Mouse (Mus musculus) lung, embryonic 14.5 days (tissue): ENCODE measurements at regions not wholly inside any gene's neighbourhood (a gene's known extent, or its start where the extent isn't known, plus 50 kb on each side); places are given as distances from the start of the nearest gene placed in this dataset.
A peak's percentile ranks its signal among the peaks of the same experiment; 100 is the strongest.

Experiments used
- ATAC-seq: fragments of 200-750 bp; cut with Nextera tagmentation; 2 replicates; pipeline ENCODE4 v1.8.0; 2017; ENCODE audit warnings: mild to moderate bottlenecking, moderate TSS enrichment, moderate library complexity; ENCODE audit not compliant: insufficient read depth
- DNase-seq: peaks from one replicate; pipeline ENCODE4 v3.0.0-alpha.2; 2015
- H3K27ac ChIP-seq: fragments of 300-500 bp; sonication (generic); 2 replicates; pipeline ENCODE4 v1.5.1; 2014; ENCODE audit warnings: low read depth, mild to moderate bottlenecking, moderate library complexity
- H3K27me3 ChIP-seq: fragments of 300-500 bp; sonication (generic); 2 replicates; pipeline ENCODE4 v1.6.1; 2014; ENCODE audit warnings: low read length, control low read depth; ENCODE audit not compliant: insufficient read depth
- H3K36me3 ChIP-seq: fragments of 300-500 bp; sonication (generic); 2 replicates; pipeline ENCODE4 v1.6.1; 2014; ENCODE audit warnings: control low read depth; ENCODE audit not compliant: insufficient read depth
- H3K4me1 ChIP-seq: fragments of 300-500 bp; sonication (generic); 2 replicates; pipeline ENCODE4 v1.6.1; 2014; ENCODE audit warnings: antibody characterized with exemption, control low read depth; ENCODE audit not compliant: insufficient read depth
- H3K4me2 ChIP-seq: fragments of 300-500 bp; sonication (generic); 2 replicates; pipeline ENCODE4 v1.6.1; 2014; ENCODE audit warnings: mild to moderate bottlenecking
- H3K4me3 ChIP-seq: fragments of 300-500 bp; sonication (generic); 2 replicates; pipeline ENCODE4 v1.5.1; 2014; ENCODE audit warnings: low read depth, low read length
- H3K9ac ChIP-seq: fragments of 300-500 bp; sonication (generic); 2 replicates; pipeline ENCODE4 v1.6.1; 2014
- H3K9me3 ChIP-seq: fragments of 300-500 bp; sonication (generic); 2 replicates; pipeline ENCODE4 v1.6.1; 2016; ENCODE audit warnings: low read depth, low read length, control low read depth
- CTCF ChIP-seq: IDR thresholded peaks from 2 replicates; pipeline ENCODE4 v1.5.1; 2016; ENCODE audit warnings: antibody characterized with exemption, low read depth
- WGBS: fragments of 180-500 bp; shearing (Covaris S2); extraction: QIAGEN DNeasy Blood & Tissue Kit; methylation state at CpG from one replicate; pipeline ENCODE4 v1.1.7; 2014; 5-methylcytosine and 5-hydroxymethylcytosine counted together

DNA sequence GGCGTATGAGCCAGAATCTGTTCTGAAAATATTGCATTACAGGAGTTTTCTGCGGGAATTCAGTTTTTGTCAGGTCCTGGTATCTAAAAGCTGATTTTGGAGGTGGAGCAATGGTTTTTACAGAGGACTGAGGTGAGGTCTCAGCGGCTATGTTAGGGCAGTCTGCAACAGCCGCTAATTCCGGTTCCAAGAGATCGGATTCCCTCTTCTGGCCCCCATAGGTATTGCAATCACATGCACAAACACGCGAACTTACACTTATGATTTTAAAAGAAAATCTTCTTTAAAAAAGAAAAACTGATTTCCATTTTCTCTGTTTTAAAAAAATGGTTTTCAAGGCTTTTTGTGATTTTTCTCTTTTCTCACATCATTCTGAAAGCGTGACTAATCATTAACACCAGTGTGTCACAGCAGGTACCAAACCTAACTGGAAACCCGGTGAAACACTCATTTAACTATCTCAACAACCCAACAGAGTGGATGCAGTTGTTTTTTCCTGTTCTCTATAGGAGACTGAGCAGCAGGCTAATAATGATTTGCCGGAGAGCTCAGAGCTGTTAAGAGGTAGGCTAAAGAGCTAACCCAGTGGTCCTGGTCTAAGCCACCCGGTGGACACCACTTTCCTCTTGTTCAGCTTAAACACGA, 149.4 kb upstream of the Mylip start:
- no peaks in the 10 kb centered on the region for H3K4me1 ChIP-seq
- no peaks in the 10 kb centered on the region for H3K27me3 ChIP-seq
- no peak overlapping the region for H3K4me2 ChIP-seq
- 83% methylated on average over 13 of the region's 13 CpGs for WGBS
- no peak for ATAC-seq
- no peak overlapping the region for H3K9ac ChIP-seq
- DNase-seq: peak; percentile 7
- H3K9me3 ChIP-seq: no peaks in the 10 kb centered on the region
- no peaks in the 10 kb centered on the region for H3K36me3 ChIP-seq
- TF ChIP-seq CTCF: peak; percentile 21; the same call in 1 of the 2 replicates
- no peak overlapping the region for H3K4me3 ChIP-seq
- H3K27ac ChIP-seq: no peak overlapping the region

DNA sequence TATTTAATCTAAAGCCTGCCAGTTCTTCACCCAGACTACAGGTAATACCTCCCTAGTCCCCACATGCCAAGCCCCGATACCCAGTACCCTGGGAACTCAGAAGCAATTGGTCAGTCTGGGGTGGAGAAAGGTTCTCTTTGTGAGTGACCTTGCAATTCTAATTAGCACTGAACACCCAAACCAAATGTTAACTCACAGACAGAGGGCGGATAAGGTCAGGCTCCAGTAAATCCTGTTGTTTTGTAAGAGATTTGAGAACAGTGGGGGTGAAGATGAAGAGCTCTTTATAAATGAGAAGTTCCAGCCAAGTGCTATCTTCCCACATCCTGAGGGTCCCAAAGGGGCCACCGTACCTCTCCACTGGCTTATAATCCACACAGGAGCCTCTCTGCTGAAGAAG, 147.3 kb upstream of the Mylip start:
- Histone ChIP-seq H3K4me1 (no peaks in the 10 kb centered on the region), H3K9me3 (no peaks in the 10 kb centered on the region), H3K36me3 (no peaks in the 10 kb centered on the region), H3K27me3 (no peaks in the 10 kb centered on the region), H3K4me3 (no peak overlapping the region), H3K27ac (no peak overlapping the region), H3K9ac (no peak overlapping the region), H3K4me2 (no peak overlapping the region)
- TF ChIP-seq CTCF: no peak
- ATAC-seq (no peak), DNase-seq (no peak)
- 74% methylated on average over 3 of the region's 3 CpGs for WGBS

DNA sequence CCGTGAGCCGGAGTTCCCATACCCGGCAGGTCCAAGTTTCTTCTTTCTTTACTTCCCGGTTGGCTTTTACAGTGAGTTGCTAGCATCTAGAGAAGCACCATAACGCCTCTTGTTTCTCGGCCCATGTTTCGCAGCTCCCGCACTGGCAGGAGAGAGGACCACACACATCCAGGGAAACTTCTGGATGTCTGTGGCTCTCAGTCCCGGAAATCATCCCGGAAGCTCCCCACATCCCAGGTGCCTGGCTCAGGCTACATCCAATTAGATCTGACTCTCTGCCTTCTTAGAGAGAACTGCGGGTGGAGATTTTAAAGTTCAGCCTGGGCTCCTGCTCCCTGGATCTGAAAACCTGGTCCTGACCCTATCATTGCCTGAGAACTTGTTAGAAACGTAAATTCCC, 146.8 kb upstream of the Mylip start:
- no peak overlapping the region for H3K4me3 ChIP-seq

DNA sequence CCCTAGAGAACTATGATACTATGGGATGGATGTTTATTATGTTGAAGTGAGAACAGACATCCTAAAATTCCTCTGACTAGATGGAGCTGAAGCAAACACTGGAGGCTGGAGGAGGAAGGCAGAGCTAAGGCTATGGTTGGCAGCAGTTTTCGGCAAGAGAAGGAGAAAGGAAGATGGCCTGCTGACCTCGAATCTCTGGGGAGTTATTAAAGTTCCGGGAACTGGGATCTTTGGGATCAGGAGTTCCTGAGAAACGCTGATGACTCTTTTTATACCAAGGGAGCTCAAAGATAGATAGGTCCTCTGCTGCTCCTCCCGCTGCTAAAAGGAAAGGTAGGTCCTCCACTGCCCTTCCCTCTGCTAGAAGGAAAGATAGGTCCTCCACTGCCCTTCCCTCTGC, 143.9 kb upstream of the Mylip start:
- no peak overlapping the region for H3K27ac ChIP-seq
- H3K9ac ChIP-seq: no peak overlapping the region
- DNase-seq: no peak
- H3K36me3 ChIP-seq: no peaks in the 10 kb centered on the region
- no peak for ATAC-seq
- H3K27me3 ChIP-seq: no peaks in the 10 kb centered on the region
- H3K4me3 ChIP-seq: no peak overlapping the region
- no peaks in the 10 kb centered on the region for H3K9me3 ChIP-seq
- H3K4me1 ChIP-seq: no peaks in the 10 kb centered on the region
- 60% methylated on average over 5 of the region's 5 CpGs for WGBS
- no peak for TF ChIP-seq CTCF
- H3K4me2 ChIP-seq: no peak overlapping the region

More for the DNA sequence above, 146.8 kb upstream of the Mylip start:
- TF ChIP-seq CTCF: no peak
- H3K27ac ChIP-seq: no peak overlapping the region
- 66% methylated on average over 12 of the region's 12 CpGs for WGBS
- H3K9ac ChIP-seq: no peak overlapping the region
- no peaks in the 10 kb centered on the region for H3K27me3 ChIP-seq
- no peak for DNase-seq
- no peak overlapping the region for H3K4me2 ChIP-seq
- no peaks in the 10 kb centered on the region for H3K9me3 ChIP-seq
- ATAC-seq: no peak
- no peaks in the 10 kb centered on the region for H3K4me1 ChIP-seq
- no peaks in the 10 kb centered on the region for H3K36me3 ChIP-seq

DNA sequence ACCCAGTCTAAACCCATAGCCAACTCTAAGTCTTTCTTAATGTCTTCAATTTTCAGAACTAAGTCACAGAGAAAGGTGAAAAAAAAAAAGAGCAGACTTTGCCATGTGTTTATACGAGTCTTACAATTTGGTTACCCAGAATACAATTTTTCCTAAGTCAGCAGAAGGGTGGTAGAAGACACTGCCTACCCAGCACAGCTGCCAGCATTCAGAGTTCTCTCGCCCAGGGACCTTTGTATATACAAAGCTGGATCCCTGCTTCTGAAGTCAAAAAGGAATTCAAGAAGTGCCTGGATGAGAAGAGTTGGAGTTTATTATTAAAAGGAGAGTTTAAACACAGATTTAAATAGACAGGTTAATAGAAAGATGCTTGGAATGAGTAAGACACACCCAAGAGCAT, 143.2 kb upstream of the Mylip start:
- no peak overlapping the region for H3K4me2 ChIP-seq
- no peaks in the 10 kb centered on the region for H3K4me1 ChIP-seq
- H3K4me3 ChIP-seq: no peak overlapping the region
- no peak for ATAC-seq
- H3K27me3 ChIP-seq: no peaks in the 10 kb centered on the region
- no peak for DNase-seq
- no peak overlapping the region for H3K27ac ChIP-seq
- TF ChIP-seq CTCF: no peak
- no peaks in the 10 kb centered on the region for H3K36me3 ChIP-seq
- 40% methylated on average over 2 of the region's 2 CpGs for WGBS
- no peak overlapping the region for H3K9ac ChIP-seq
- no peaks in the 10 kb centered on the region for H3K9me3 ChIP-seq

DNA sequence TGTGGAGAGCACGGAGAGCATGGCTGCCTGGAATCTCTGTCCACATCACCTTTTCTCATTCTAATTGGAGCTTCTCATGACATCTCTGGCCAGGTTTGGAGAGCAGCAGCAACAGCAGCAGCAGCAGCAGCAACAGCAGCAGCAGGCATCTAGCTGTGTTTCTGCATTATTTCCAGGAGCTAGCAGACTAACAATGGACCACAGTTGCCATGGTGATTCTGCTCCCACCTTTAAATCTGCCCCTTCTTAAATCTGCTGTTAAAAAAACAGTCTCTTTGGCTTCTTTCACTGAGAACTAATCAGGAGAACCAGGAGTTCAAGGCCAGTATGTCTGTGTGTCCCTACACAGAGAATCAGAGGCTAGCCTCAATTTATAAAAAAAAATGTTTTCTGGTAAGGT, 139.5 kb upstream of the Mylip start:
- H3K4me3 ChIP-seq: no peak overlapping the region
- H3K27me3 ChIP-seq: no peaks in the 10 kb centered on the region
- no peak overlapping the region for H3K27ac ChIP-seq
- no peak overlapping the region for H3K9ac ChIP-seq
- no peak for DNase-seq
- no peaks in the 10 kb centered on the region for H3K4me1 ChIP-seq
- no peak for ATAC-seq
- TF ChIP-seq CTCF: no peak
- no peak overlapping the region for H3K4me2 ChIP-seq
- no peaks in the 10 kb centered on the region for H3K36me3 ChIP-seq
- WGBS: 76% methylated on average over 1 of the region's 1 CpGs
- H3K9me3 ChIP-seq: no peaks in the 10 kb centered on the region

DNA sequence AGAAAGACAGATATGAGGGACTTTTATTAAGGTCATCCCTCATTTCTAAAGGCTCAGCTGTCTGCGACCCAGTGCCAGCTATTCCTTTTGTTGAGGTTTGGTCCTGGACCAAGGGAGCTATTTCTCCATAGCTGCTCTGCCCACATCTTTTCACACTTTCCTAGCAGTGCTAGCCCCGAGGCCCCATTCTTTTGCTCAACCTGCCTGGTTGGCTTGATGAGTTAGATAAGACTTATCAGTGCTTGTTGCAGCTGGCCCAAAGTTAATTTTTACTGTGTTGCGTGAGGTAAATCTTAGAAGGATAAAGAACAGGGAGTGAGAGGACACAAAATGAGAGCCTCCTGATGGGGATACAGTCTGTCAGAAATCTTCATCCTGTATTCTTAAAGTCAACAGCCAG, 138.5 kb upstream of the Mylip start:
- Histone ChIP-seq H3K9me3 (no peaks in the 10 kb centered on the region), H3K27me3 (no peaks in the 10 kb centered on the region), H3K4me3 (no peak overlapping the region), H3K27ac (no peak overlapping the region), H3K4me2 (no peak overlapping the region), H3K36me3 (no peaks in the 10 kb centered on the region), H3K4me1 (no peaks in the 10 kb centered on the region), H3K9ac (no peak overlapping the region)
- WGBS: 43% methylated on average over 3 of the region's 3 CpGs
- DNase-seq: no peak
- no peak for ATAC-seq
- TF ChIP-seq CTCF: no peak

DNA sequence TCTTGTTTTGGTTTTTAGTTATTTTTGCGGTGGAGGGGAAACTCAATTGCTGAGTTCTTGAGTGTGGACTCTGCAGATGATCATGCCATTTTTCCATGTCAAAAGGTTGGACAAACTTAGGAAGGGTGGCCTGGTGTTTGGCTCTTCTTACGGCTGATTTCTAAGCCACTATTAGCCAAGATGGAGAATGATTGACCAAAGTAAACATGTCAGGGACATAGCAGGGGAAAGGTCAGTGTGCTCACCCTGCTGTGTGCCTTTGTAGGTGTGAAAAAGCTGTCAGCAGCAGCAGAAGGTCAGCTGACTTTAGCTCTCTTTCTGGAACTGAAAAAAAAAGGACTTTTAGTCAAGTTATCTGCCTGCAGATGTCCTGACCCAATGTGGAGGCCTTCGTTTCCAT, 137.4 kb upstream of the Mylip start:
- WGBS: 27% methylated on average over 3 of the region's 3 CpGs

More for the DNA sequence above, 137.4 kb upstream of the Mylip start:
- Histone ChIP-seq H3K27ac (no peak overlapping the region), H3K4me2 (no peak overlapping the region), H3K36me3 (no peaks in the 10 kb centered on the region), H3K9me3 (no peaks in the 10 kb centered on the region), H3K4me1 (no peaks in the 10 kb centered on the region), H3K27me3 (no peaks in the 10 kb centered on the region), H3K4me3 (no peak overlapping the region), H3K9ac (no peak overlapping the region)
- no peak for ATAC-seq
- no peak for DNase-seq
- no peak for TF ChIP-seq CTCF
